Mouse (Mus musculus) testis, postnatal 10 days (tissue): ENCODE data around the gene Rph3al.

Source experiments
- DNase-seq: peaks from one replicate; pipeline ENCODE4 v3.0.0; 2021; ENCODE audit warnings: low spot score

The Rph3al gene

GRCm38 (mm10) chr11:75810526-75810925 lies 127.7 kb downstream of the Rph3al start:
- no peak for DNase-seq

- peak; percentile 56 for DNase-seq
Observed at GRCm38 (mm10) chr11:75807486-75807885, 130.7 kb downstream of the Rph3al start.

- no peak for DNase-seq
Observed at GRCm38 (mm10) chr11:75801771-75802550, 136.3 kb downstream of the Rph3al start.

GRCm38 (mm10) chr11:75801369-75801768 lies 136.9 kb downstream of the Rph3al start:
- no peak for DNase-seq

DNA sequence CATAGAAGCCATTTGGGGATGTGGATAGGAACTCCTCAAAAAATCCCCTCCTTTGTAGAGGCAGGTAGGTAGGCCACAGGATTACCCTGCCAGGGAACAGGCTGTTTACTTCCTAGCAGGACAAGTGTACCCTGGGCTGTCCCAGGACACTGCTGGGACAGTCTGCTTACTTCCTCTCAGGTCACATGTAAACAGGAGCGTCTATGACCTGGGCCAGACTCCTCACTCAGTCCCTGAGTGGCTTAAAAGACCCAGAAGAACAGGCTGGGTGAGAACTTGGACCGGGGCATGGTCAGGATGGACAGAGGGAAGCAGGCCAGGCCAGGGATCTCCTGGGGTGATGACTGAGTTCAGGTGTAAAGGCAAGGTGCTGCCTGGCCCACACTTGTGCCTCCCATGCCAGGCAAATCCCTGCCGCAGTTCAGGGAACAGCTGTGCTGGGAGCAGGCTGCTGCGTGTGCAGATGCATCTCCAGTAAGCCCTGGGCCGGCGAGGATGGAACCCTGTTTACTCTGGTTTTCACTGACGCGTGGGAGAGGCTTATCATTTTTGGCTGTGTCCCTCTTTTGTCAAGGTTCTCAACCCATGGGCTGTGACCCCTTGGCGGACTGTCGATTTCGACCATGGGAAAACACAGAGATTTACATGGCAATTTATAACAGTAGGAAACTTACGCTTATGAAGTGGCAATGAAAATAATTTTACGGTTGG lies 141.5 kb downstream of the Rph3al start:
- DNase-seq, result peak; percentile 64

GRCm38 (mm10) chr11:75796029-75796445 lies 142.2 kb downstream of the Rph3al start, which contains the start of gene Doc2b:
Gene Doc2b (minus strand): TSS chr11:75796049.
- peak; percentile 77 for DNase-seq

- DNase-seq, result peak; percentile 69
Observed at GRCm38 (mm10) chr11:75795321-75795636, 142.9 kb downstream of the Rph3al start.

DNA sequence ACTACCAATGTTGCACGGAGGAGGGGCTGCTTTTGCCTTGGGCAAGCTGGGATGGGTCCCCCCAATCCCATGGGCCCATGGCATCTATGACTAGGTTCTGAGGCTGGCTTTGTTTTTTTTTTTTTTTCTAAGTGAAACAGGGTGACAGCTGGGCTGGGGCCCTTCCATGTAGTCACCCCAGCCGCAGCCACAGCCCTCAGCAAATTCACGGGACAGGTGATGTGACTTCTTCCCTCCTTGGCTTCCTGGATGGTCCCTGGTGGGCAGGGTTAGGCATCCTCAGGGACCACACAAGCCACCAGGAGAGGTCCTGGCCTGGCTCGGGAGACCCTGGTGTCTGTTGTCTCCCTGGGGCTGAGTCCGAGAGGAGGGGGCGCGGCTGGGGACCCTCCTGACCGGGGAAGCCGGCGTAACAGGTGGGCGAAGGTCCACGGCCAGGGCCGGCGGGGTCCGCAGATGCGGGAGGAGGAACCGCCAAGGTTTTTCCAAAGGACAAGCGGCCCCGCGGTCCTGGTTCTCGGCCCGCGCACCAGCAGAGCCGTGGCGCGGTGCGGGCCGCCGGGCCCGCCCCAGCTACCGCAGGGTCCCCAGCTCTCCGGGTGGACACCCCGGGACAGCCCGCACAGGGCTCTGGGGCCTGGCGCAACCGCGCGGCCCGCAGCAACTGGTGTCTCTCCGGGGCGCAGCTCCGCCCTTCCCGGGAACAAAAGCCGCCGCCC lies 143.5 kb downstream of the Rph3al start:
- DNase-seq, result no peak

DNA sequence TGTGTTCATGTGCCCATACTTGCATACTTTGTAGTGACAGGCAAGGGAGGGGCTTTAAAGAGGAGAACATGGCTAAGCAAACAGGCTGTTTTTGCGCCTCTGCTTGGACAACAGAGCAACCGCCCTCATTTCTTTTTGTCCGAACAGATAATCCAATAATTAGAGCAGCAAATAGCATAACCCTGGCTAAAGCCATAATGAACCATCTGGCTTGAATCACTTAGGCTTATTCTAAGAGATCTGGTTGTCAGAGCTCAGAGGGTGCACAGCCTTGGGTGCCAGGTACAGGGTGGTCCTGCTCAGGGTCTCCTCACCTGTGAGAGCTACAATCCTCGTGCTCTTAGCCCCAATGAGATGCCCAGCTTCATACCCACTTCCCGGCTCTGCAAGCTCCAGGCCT lies 144.9 kb downstream of the Rph3al start:
- DNase-seq, result no peak

DNA sequence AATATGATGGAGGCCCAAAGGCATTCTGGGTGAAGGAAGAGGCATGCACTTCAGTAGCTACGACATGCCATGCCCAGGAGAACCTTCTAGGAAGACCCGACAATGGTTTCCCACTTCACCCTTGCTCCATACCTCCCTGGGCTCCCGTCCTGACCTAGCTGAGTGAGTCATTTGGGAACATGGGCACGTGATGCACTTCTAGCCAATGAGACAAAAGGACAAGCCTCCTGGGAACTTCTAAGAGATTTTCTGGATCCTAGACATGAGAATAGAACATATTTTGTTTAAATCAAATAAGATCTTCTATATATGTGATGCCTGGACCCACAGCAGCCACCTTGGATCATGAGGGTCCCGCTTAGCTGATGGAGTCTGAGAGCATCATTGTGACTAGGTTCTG lies 145.7 kb downstream of the Rph3al start:
- no peak for DNase-seq

DNA sequence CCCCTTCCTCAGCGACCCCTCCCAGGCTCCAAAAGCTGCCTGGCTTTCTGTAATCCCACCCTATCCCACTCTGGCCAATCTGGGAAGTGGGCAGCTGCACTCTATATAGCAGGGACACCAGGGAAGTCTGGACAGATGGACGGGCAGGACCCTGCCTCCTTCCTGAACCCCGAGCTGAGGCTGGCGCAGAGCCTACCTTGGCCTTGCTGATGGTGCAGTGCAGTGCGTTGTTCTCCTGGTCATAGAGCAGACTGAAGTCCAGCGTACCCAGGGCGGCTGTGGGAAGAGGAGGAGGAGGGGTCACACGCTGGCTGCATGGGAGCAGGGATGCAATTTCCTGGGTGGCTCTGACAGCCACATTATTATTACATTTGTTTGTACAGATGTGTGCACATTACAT lies 152.3 kb downstream of the Rph3al start:
- no peak for DNase-seq

- no peak for DNase-seq
Observed at GRCm38 (mm10) chr11:75783799-75784198, 154.4 kb downstream of the Rph3al start.

DNA sequence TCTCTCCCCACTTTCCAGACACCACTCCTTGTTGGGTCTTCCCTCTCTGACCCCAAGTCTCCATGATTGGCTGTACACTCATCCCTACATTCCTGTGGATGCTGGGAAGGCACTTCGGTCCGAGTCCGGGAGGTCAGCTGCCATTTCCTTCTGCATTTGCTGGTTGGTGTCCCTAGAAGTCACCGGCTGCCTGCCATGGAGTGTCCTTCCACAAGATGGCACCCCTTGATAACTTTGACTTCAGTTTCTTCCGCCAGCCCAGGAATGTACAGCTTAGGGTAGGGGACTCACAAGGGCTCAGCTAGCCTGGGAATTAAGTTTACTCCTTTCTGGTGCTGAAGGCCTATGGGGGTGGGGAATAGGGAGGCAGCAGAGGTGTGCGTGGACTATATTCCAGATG lies 156.3 kb downstream of the Rph3al start:
- peak; percentile 80 for DNase-seq
